Mouse (Mus musculus) common myeloid progenitor, adult 5-6 weeks (primary cell): ENCODE results near the gene Tspo. TPM values are rescaled to one million over a fixed set of nuclear protein-coding genes. Genes with fewer than 3 reads are reported as not detected.

Experiments
- ATAC-seq: replicated peaks from 2 replicates; pipeline ENCODE4 v1.8.0; 2016; ENCODE audit warnings: low read depth, mild to moderate bottlenecking, moderate TSS enrichment, inconsistent platforms; ENCODE audit not compliant: poor library complexity, severe bottlenecking
- total RNA-seq: library from RNA; stranded (forward); fragments of 200-1000, 187-1606 nt; gene quantifications from 2 replicates; pipeline ENCODE4 v1.2.3, GENCODE M21; 2017

Tspo gene
- total RNA-seq, 1 experiment from 2014 or later = 78.3 TPM

DNA sequence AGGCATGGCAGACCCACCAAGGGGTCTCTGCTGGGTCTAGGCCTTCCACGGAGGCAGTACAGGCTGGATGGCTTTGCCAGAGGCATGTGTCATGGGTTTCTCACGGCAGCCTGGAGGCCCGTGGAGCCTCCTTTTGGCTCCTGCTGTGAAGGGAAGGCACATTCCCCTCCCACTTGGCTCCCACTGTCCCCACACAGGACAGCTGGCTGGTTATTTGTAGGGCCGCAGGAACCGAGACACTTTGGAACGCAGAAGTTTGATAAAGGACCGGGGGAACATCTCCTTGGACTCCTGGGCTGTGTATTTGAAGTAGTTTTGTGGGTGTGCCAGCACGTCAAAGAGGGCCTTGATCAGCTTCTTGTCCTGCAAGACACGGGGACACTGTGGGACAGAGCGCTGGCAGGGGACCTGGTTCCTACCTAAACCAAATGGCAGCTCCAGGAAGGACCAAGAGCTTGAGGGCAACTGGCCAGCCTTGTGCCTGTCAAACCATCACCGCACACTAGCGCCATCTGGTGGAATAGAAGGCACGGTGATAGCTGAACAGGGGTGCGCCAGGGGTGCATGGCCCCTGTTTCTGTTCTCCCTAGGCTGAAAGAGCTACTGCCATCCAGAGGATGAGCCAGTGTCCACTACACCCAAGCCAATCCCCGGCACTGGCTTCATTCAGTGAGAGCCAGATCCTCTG, 43.9 kb downstream of the Tspo start:
- ATAC-seq = peak; percentile 62

DNA sequence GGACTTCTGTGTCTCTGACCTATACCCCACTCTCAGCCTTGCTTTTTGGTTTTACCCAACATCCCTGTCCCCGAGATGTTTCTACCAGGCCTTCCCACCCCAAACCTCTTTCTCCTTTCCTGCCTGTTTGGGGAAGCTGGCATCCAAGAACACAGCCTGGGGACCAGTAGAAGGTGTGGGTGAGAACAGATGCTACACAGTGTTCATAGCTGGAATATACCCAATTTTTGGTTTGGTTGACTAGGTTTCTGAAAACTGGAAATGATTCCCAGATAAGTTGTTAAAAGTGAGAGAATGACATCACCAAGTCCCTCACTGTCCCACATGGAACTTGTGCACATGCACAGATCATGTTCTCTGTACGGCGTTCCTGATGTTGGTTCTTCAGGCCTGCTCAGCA, 51.9 kb downstream of the Tspo start:
- no peak for ATAC-seq

Other genes starting within 250 kb of the Tspo start
- 13.8 and 25.5 TPM in 2 replicates for gene Arfgap3, start 213.3 kb upstream of the Tspo start, total RNA-seq
- gene Pacsin2, start 99.0 kb upstream of the Tspo start, total RNA-seq = 98.3 and 123 TPM in 2 replicates
- 6.3 and 8.5 TPM in 2 replicates for gene Ttll1, start 52.7 kb upstream of the Tspo start, total RNA-seq
- gene Bik, start 36.7 kb upstream of the Tspo start, total RNA-seq = not detected in 2 replicates
- gene Mcat, start 195 bp downstream of the Tspo start, total RNA-seq = 15.0 and 25.3 TPM in 2 replicates
- gene Ttll12, start 31.6 kb downstream of the Tspo start, total RNA-seq = 22.5 and 26.0 TPM in 2 replicates
- gene Scube1, start 161.4 kb downstream of the Tspo start, total RNA-seq = not detected in 2 replicates
- not detected in 2 replicates for gene Mpped1, start 215.9 kb downstream of the Tspo start, total RNA-seq